Mouse (Mus musculus): Measurements from ENCODE around the gene Cnr2.

The Cnr2 gene

DNA sequence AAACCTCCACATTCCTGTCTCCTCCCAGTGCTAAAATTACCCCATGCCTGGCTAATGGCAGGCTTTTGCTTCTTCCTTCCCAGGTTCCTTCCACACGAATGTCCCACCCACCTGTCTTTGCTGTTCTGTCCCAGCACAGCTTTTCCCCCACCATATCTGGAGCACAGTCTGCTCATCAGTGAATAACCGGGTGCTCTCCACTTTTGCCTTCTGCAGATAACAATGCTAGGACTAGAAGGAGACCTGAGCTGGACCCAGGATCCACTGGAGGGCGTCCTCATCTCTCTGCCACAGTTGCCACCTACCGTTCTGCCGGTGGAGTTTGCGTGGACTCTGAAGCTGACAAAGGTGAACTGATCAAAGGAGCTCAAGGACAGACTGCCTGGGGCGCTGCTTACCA, 43.7 kb downstream of the Cnr2 start:
- DNase-seq (ENCODE audit: low spot score) = no peak

DNA sequence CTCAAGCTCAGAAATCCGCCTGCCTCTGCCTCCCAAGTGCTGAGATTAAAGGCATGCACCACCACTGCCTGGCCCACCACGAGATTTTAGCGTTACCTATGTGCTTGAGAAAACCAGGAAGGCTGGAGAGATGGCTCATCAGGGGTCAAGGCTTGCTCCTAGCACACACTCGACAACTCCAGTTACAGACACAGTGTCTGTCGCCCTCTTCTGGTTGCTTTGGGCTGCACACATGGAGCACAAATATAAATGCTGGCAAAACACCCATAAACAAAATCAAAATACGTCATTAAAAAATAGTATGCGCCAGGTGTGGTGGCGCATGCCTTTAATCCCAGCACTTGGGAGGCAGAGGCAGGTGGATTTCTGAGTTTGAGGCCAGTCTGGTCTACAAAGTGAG, 45.8 kb downstream of the Cnr2 start:
- DNase-seq (ENCODE audit: low spot score) = peak; percentile 18

DNA sequence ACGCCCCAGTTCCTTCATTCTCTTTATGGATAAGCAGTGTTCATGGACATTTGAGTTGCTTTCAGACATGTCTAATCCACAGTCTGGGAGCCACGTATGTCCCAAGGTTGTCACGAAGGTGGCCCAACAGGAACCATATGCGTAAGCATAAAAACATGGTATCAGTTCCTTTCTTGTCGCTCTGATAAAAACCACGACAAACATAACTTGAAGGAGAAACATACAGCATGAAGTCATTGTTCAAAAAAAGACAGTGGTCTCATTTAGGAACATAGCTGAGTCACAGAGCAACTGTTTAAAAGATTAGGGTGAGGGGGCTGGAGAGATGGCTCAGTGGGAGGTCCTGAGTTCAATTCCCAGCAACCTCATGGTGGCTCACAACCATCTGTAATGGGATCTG, 47.0 kb downstream of the Cnr2 start:
- DNase-seq (ENCODE audit: low spot score) = no peak

DNA sequence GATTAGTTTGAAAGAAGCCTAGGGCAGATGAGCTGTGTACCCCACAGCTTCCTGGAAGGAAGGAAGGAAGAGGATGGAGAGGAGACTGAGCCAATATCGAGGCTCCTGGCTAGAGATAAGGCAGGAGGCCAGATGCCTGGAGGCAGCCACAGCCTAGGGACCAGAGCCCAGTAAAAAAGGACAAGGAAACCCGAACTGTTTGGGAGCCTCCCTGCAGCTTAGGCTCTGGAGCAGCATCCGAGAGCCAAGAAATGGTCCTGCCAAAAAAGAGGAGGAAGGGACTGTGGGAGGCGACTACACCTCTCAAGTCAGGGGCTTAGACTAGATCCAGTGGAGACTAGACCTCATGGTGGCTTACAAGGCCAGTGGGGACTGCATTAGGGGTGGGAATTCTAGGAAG, 48.2 kb downstream of the Cnr2 start:
- no peak for DNase-seq (ENCODE audit: low spot score)

DNA sequence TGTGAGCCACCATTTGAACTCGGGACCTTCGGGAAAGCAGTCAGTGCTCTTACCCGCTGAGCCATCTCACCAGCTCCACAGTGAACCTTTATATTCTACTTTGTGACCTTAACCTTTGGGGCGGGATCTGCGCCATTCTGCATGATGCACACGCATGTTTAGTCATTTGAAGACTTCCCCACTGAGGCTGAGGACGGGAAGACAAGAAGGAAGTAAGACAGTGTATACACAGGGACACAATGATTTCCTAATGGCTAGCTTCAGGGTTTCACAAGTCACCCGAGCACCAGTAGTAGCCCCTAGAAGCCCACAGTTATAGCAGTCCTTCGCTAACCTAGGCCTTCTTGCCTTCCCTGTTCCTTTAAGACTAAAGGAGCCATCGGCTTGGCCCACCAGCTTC, 50.5 kb downstream of the Cnr2 start:
- no peak for DNase-seq (ENCODE audit: low spot score)

DNA sequence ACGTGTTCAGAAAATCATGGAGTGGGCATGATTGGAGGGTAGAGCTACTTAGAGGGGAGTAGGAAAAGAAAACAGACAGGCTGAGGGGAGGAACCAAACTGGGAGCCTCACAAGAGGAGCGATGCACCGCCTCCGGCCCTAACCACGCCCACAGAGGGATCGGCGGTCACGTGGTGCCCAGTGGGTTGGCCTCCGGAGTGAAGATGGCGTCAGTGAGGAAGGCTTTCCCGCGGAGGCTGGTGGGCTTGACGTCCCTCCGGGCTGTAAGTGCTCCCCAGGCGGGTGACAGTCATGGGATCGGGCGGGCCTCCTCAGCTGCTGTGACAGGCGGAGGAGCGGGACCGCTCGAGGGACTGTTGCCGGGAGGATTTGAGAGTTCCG, 51.1 kb downstream of the Cnr2 start, which contains the start of gene Hmgcl:
Gene Hmgcl (plus strand): TSS at position 171 of the 381 bp plus-strand sequence.
- peak; percentile 96 for DNase-seq (ENCODE audit: low spot score)

DNA sequence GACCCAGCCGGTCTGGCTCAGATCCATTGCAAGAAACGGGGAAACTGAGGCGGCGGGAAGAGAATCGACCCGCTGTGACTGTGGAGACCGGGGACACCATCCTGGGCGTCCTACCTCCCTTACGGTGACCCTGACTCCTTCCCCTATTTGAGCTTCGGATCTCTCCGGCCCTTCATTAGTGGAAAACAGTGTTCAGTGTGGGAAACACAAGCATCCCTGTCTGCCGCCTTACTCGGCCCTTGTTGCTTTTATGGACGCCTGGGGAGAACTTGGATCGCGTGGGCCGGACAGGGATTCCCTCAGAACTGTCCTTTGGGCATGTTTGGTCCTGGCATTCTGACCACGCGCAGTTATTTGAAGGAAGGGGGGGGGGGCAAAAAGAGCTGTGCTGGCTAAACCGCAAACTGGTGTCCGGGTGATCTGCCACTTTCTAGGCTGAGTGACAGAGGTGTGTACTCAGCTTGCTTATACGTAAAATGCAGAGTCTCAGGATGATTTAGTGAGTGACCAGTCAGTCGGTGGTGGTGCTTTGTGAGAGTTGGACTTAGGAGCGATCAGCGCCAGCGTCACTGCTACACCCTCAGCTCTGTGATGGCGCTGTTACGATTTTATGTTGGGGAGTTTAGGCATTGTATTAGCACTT, 51.6 kb downstream of the Cnr2 start:
- DNase-seq (ENCODE audit: low spot score) = no peak

DNA sequence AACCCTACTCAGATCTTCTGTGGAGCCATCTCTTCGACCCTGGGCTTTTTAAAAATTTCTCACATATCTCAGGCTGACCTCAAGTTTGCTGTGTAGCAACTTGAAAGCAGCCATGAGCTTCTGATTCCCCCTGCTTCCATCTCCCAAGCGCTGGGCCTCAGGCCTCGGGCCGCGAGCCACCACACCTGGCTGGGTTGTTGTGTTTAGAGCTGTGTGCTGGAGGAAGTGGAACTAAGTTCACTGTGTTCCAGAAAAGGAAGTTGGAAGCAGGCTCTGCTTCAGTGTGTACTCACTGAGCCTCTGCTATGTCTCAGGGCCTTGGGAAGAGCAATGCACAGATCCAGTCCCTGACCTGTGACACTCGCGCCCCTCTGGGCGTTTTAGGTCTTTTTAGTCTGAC, 52.9 kb downstream of the Cnr2 start:
- no peak for DNase-seq (ENCODE audit: low spot score)

DNA sequence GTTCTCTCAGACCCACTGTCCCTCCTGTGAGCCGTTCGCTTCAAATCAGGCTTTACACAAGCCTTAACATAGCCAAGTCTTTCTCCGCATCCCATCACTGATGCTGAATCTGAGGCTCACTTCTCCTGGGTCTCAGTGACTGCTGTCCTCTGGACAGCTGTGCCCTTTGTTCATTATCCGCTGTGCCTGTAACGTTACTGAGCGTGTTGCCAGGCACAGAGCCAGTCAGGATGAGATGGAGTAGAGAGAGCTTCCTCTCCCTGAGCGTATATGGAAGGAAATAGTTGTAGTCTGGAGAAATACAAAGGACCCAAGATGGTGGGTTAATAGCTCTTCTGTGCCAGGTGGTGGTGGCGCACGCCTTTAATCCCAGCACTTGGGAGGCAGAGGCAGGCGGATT, 54.3 kb downstream of the Cnr2 start:
- no peak for DNase-seq (ENCODE audit: low spot score)

DNA sequence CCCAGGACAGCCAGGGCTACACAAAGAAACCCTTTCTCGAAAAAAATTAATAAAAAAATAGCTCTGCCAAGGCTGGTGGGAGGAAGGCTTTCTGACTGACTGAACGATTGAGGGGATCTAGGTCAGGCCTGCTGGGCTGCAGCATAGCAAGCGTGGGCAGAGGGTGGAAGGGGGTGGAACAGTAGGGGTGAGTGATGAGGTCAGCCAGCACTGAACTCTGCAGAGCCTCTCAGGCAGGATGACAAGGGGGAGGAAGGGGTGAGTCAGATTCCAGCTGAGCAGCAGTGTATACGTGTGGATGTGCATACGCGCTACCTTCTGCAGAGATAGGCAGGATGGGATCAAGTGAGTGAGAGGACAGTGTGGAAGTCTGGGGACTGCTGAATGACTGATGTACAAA, 54.7 kb downstream of the Cnr2 start:
- DNase-seq (ENCODE audit: low spot score) = peak; percentile 80

DNA sequence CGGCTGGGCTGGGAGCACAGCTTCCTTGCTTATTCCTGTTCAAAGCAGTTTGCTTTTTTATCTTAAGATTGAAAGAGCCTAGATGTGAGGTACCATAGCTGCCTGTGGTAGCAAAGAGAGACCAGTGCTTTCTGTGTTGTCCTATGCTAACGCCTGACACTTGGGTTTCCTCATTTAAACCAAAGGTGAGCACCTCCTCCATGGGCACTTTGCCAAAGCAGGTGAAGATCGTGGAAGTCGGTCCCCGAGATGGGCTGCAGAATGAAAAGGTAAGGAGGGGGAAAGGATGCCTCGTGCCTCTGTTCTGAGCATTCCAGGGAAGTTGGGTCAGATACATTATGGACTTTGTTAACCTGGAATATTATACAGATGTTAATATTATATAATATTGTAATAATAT, 55.2 kb downstream of the Cnr2 start:
- no peak for DNase-seq (ENCODE audit: low spot score)

DNA sequence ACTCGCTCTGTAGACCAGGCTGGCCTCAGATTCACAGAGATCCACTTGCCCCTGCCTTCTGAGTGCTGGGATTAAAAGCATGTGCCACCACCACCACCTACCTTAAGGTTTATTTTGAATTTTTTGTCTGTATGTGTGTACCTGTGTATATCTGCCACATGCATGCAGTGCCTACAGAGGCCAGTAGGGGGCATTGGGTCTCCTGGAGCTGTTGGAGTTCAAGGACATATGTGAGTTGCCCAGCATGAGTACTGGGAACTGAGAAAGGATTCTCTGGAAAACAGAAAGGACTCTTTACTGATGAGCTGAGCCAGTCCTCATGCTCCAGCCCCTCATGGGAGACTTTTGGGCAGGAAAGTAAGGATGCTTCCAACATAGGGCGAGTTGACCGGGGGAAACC, 56.3 kb downstream of the Cnr2 start:
- DNase-seq (ENCODE audit: low spot score) = no peak

DNA sequence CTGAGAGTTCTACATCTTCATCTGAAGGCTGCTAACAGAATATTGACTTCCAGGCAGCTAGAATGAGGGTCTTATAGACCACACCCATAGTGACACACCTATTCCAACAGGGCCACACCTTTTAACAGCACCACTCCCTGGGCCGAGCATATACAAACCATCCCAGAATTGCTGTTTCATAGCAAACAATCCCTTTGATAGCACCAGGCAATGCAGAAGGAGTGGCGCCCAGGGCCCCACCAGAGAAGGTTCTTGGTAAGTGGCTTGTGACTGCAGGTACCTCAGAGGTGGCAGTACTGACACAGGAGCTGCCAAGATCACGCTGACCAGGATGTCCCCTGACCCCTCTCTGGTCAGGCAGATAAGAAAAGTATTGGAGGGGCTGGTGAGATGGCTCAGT, 58.0 kb downstream of the Cnr2 start:
- DNase-seq (ENCODE audit: low spot score) = no peak

DNA sequence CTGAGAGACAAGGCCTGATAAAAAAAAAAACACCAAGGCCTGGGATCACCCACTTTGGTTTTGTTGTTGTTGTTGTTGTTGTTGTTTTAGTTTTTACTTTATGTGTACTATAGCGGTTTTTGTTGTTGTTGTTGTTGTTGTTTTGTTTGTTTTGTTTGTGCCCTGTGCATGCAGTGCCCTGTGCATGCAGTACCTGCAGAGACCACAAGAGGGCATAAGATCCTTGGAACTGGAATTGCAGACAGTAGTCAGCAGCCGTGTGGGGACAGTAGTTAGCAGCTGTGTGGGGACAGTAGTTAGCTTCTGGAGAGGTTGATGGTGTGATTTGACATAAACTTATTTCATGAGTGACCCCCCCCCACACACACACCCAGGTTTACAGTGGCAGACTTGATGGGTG, 59.0 kb downstream of the Cnr2 start:
- DNase-seq (ENCODE audit: low spot score) = peak; percentile 85

DNA sequence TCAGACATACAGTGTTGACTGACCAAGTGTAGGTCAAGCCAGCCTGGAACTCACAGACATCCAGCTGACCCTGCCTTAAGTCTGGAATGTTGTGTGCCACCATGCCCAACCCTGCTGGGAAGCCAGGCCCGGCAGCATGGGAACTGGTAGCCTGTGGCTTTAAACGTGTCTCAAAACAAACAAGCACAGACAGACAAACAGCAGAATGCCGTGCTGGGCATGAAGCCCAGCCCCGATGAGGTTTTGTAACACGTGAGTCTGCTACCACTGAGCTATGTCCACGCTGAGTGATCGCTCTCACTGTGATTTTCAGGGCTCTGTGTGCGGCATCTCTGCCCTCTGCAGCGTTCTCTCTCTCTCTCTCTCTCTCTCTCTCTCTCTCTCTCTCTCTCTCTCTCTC, 60.7 kb downstream of the Cnr2 start:
- no peak for DNase-seq (ENCODE audit: low spot score)

DNA sequence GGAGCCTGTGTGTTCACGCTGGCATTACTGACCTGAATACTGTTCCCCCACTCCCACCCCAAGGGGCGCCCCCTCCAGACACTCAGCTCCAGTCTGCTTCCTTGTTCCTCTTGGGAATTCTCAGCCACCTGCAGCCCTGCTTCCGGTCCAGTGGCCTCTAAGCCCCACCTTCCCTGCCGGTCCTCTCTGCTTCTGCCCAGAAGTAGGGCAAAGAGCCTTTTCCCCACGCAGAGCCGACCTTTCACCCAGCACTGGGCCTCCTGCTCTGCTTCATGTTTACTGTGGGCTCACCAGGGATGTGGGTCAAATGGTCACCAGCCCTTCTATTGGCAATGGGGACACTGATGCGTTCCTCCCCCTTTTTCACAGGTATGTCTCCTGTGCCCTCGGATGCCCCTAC, 63.2 kb downstream of the Cnr2 start:
- DNase-seq (ENCODE audit: low spot score) = peak; percentile 45

DNA sequence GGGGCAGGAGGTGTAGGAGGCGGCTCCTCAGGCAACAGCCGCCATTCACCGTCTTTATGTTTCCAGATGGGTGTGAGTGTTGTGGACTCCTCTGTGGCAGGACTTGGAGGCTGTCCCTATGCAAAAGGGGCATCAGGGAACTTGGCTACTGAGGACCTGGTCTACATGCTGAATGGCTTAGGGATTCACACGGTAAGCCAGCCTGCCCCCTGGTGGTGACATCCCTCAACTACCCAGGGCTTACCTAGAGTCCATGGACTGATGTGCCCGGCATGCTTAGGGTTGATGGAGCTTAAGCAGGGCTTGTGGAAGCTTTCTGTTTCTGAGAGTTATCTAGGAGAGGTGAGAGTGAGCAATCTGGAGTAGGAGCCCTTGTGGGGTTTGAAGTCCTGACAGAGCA, 65.5 kb downstream of the Cnr2 start:
- DNase-seq (ENCODE audit: low spot score) = peak; percentile 94

DNA sequence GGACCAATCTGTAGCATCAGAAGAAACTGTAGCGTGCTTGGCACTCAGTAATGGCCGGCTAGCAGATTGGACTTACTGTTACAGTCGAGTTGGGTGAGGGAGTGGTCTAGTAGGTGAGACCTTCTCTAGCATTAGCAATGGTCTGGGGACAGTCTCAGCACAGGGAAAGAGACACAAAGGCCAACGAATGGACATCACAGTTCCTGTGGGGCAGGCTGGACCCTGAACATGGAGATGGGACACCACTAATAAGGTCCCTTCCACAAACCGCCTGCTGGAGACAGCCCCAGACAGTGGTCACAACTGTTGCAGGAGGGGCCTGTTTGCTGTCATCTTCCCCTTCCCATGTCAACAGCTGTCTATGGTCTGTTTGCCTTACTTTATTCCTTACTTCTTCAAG, 66.5 kb downstream of the Cnr2 start:
- DNase-seq (ENCODE audit: low spot score) = no peak

DNA sequence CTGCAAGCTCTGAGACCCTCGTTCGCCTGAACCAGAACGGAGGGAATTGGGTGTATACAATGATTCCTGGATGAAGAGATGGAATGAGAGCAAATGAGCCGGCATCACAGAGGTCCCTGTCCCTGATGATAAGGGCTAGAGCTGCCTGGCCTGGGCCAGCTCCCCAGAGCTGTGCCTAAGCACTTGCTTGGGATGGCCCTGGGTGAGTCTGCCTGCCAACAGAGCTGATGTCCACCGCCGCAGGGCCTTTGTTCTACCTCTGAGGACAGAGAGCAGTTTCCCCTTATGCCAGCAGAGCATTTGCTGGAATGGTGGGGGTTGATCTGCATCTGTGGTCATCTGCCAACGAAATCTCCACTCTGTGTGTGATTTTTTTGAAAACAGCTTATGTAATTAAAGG, 67.0 kb downstream of the Cnr2 start:
- no peak for DNase-seq (ENCODE audit: low spot score)

DNA sequence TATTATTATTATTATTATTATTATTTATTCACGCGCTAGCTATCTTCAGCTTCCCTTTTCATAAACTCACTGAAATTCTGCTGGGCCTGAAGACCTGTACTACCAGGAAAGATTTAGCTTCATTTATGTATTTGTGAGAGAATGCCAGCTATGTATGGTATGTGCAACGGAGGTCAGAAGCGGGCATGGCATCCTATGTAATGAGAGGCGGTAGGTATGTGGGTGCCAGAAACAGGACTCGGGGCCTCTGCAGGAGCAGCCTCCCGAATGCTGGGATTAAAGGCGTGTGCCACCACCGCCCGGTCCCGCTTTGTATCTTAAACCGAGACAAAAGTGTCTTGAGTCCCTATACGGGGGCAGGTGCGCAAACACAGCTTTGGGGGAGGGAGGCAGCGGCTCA, 67.8 kb downstream of the Cnr2 start:
- DNase-seq (ENCODE audit: low spot score) = no peak

DNA sequence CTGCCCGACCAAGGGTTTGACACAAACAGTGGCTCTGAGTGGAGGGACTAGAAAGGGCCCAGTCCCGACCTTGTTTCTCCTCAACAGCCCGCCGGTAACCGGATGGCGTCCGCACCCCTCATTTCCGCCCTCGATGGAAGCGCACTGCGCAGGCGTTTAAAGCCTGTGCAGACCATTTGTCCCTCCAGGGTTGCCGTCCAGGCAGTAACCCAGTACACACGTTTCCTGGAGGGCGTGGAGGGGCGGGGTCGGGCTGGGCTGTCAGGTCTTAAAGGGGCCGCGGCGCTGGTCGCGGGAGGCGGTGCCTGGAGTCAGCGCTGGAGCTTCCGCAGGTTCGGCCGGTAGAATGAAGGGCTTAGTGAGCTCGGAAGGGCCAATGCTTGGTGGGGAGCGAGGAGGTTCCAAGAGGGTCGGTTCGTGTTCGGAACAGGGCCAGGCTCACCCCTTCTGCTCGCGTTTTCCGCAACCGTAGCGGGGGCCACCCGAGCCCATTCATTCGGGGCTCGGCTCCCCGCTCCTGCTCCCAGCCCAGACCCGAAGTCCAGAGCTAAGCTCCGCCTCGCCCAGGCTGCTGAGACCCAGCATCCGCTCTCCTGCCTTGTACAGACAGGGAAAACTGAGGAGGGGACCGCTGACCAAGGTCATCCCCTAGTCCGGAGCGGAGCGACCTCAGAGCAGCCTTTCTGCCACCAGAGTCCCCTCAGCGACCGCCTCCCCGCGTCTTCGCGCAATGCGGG, 68.4 kb downstream of the Cnr2 start, which contains the start of gene Gale:
Gene Gale (plus strand): TSS at position 271 of the 737 bp plus-strand sequence.
- DNase-seq (ENCODE audit: low spot score) = peak; percentile 97

DNA sequence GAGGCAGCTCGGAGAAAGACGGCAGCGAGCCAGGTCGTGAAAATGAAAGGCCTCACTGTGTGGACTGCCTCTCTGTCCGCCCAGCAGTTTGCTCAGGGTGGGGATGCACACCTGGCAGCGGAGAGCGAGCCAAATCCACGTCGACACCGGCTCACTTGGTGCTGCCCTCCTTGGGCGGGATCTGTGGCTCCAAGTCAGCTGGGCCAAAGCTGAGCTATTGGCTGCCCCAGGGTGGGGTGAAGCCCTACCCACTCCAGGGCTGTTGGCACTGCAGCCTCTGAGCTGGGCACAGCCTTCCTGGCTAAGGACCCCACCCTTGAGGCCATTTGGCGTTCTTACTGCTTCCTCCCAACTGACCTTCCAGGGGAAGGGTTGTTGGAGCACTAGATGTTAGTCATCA, 69.2 kb downstream of the Cnr2 start:
- no peak for DNase-seq (ENCODE audit: low spot score)

DNA sequence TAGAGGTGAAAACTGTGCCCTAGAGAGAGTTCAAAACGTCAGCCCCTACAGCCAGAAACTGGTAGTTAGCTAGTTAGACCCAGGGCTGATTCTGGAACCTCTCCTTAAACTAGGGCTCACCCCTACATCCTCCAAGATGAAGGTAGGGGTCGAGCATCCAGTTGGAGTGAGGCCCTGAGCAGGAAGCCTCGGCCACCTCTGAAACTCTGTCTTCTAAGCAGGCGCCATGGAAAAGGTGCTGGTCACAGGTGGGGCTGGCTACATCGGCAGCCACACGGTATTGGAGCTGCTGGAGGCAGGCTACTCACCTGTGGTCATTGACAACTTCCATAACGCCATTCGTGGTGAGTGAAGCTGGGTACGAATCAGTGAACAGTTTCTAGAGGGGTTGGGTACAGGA, 69.9 kb downstream of the Cnr2 start:
- no peak for DNase-seq (ENCODE audit: low spot score)

DNA sequence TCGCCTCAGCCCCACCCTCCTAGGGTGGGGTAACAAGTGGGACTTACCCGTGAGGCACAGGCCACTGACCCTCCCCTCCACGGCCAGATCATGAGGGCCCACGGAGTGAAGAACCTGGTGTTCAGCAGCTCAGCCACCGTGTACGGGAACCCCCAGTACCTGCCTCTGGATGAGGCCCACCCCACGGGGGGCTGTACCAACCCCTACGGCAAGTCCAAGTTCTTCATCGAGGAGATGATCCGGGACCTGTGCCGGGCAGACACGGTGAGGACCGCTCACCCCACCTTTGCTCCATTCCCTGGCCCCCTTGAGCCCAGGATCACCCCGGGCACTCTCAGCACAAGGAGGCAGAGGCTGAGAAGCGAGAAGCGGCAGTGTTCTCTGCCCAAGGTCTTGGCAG, 71.1 kb downstream of the Cnr2 start:
- no peak for DNase-seq (ENCODE audit: low spot score)
